Mouse (Mus musculus) embryo, embryonic 10 days (tissue): ENCODE results near the gene 4933436I01Rik.

Experiments used
- DNase-seq: peaks from one replicate; pipeline ENCODE4 v3.0.0-alpha.2; 2015; ENCODE audit warnings: low spot score

Gene 4933436I01Rik

DNA sequence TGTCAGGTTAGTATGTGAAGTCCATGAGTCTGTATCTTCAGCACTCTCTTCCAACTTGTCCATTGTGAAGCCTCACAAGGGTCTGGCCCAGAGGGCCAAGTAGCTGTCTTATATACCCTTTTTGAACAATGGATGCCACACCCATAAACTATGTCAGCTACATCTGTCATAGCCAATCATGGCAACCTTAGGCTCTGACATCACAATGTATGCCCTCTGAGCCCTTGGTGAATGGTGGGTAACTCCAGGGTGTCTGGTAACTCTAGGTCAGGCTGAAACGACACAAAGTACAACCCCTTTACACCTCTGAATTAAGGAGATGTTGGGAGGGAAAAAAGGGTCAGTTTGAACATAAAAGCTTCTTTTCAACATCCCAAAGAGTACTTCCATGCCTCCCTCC, at the start of gene 4933436I01Rik:
Gene 4933436I01Rik (minus strand): TSS at position 101 of the 400 bp plus-strand sequence.
- DNase-seq: no peak

DNA sequence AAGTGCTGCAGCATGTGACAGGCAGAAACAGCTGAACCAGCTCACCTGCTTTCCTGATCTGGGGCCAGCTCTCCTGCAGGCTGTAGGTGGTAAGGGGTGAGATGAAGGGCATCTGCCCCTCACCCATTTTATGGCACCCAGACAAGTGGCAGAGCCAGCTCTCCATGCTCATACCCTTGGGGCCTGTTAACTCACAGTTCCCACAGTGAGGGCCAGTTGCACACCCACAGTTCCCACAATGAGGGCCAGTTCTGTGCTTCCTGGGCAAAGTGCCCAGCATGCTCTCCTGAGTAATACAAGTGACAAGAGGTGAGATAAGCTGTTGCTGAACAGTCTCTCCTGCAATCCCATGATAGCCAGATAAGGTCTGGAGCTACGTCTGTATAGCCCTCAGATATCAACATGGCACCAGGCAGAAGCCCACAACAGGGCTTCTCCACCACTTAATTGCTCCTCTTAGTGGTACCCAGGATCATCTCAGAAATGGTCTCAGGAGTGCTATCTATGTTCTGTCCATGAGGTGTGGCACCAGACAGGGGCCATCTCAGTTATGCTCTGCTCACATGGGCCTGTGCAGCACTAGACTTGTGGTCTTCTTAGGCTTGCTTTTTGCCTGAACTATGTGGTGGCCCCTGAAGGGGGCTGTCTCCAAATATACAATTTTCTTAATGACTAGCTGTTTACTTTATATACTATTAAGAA, 3.7 kb upstream of the 4933436I01Rik start:
- DNase-seq: no peak

DNA sequence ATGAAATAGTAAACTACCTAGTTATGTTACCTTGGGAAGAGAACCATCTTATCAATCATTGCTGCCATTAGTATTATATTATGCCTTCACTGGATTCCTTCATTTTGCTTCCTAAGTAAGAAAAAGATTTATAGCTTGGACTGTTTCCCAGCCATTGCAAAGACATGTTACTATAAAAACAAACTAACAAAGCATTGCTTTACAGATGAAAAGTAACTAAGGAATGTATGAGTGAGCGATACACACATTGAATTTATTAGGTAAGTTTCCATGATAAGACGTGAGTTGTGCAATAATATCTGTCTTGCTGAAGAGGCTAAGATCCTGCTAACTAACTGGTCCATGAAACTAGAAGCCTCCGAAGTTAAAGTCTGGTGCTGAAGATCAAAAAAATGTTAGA, 37.8 kb downstream of the 4933436I01Rik start:
- no peak for DNase-seq
